15 mouse cellular contexts compared by ENCODE assay signal in genomic region chr19:30842640-30843039, GRCm38 (mm10).
A peak's percentile ranks its signal among the peaks of the same experiment; 100 is the strongest.
DNase-seq lines count a peak whose midpoint lies in the region; ATAC-seq lines count a peak whose summit lies in the region.
"Had no signal": no experiment of that assay in that cellular context is flagged by ENCODE, and none has a peak within 500 bp of the region (broad histone marks: within the 10 kb centered on the region; RNA-seq: fewer than 3 reads in every experiment).

No protein-coding gene starts in this region.

- no peaks in the 10 kb centered on the region for H3K27me3 ChIP-seq in forebrain, embryonic 15.5 days
- no peaks in the 10 kb centered on the region for H3K27me3 ChIP-seq in forebrain, embryonic 10.5 days (ENCODE audit: poor library complexity, severe bottlenecking)
- no peaks in the 10 kb centered on the region for H3K27me3 ChIP-seq in lung, embryonic 15.5 days
- H3K27me3 ChIP-seq in embryonic facial prominence, embryonic 14.5 days (replicated peaks; ENCODE audit: control insufficient read depth, insufficient read depth, low read length): no peaks in the 10 kb centered on the region
- H3K27me3 ChIP-seq in limb, embryonic 11.5 days (ENCODE audit: control insufficient read depth, insufficient read depth, low read length): no peaks in the 10 kb centered on the region
- H3K27me3 ChIP-seq: embryonic facial prominence, embryonic 12.5 days; limb, embryonic 13.5 days; neural tube, embryonic 12.5 days had no signal

- no peak for DNase-seq in forebrain, embryonic 10.5 days (ENCODE audit: extremely low spot score, low spot score)
- DNase-seq in lung, postnatal 4 days: no peak
- DNase-seq in embryonic facial prominence, embryonic 14.5 days (ENCODE audit: low spot score): no peak
- no peak for DNase-seq in limb, embryonic 11.5 days (ENCODE audit: low spot score)
- no peak for DNase-seq in left cerebral cortex, adult 18-20 months (ENCODE audit: low spot score in 2 of 2)
- DNase-seq: adrenal gland, adult 8-10 months; B cell, adult 2 months; cerebellum, adult 8-10 months; liver, postnatal 0 days; thymus, postnatal 36 days had no signal

- no peak overlapping the region for H3K27ac ChIP-seq in forebrain, embryonic 15.5 days (replicated peaks)
- H3K27ac ChIP-seq in forebrain, embryonic 10.5 days: no peak overlapping the region
- peak overlapping the region; percentile 8; the same call in 1 of the 2 replicates for H3K27ac ChIP-seq in lung, embryonic 15.5 days
- no peak overlapping the region for H3K27ac ChIP-seq in embryonic facial prominence, embryonic 14.5 days (replicated peaks; ENCODE audit: low read depth, low read length)
- H3K27ac ChIP-seq in limb, embryonic 11.5 days (replicated peaks; ENCODE audit: low read depth, low read length): no peak overlapping the region
- H3K27ac ChIP-seq: limb, embryonic 13.5 days; neural tube, embryonic 12.5 days had no signal

- no peak overlapping the region for H3K4me2 ChIP-seq in forebrain, embryonic 15.5 days (replicated peaks)
- no peak overlapping the region for H3K4me2 ChIP-seq in lung, embryonic 15.5 days
- H3K4me2 ChIP-seq in embryonic facial prominence, embryonic 14.5 days (ENCODE audit: low read depth, low read length): no peak overlapping the region
- H3K4me2 ChIP-seq in limb, embryonic 11.5 days (ENCODE audit: low read depth, severe bottlenecking): no peak overlapping the region
- H3K4me2 ChIP-seq: embryonic facial prominence, embryonic 12.5 days; limb, embryonic 13.5 days; neural tube, embryonic 12.5 days had no signal

- H3K4me3 ChIP-seq in forebrain, embryonic 15.5 days: no peak overlapping the region
- no peak overlapping the region for H3K4me3 ChIP-seq in forebrain, embryonic 10.5 days
- H3K4me3 ChIP-seq in lung, embryonic 15.5 days: no peak overlapping the region
- H3K4me3 ChIP-seq in embryonic facial prominence, embryonic 14.5 days (ENCODE audit: low read depth, low read length): no peak overlapping the region
- H3K4me3 ChIP-seq in limb, embryonic 11.5 days (ENCODE audit: low read depth, low read length): no peak overlapping the region
- H3K4me3 ChIP-seq: embryonic facial prominence, embryonic 12.5 days; limb, embryonic 13.5 days; neural tube, embryonic 12.5 days had no signal

- no peaks in the 10 kb centered on the region for H3K36me3 ChIP-seq in forebrain, embryonic 15.5 days
- H3K36me3 ChIP-seq in forebrain, embryonic 10.5 days (replicated peaks): no peaks in the 10 kb centered on the region
- H3K36me3 ChIP-seq in lung, embryonic 15.5 days: no peaks in the 10 kb centered on the region
- H3K36me3 ChIP-seq in embryonic facial prominence, embryonic 14.5 days (ENCODE audit: control insufficient read depth, insufficient read depth, low read length): no peaks in the 10 kb centered on the region
- no peaks in the 10 kb centered on the region for H3K36me3 ChIP-seq in limb, embryonic 11.5 days (ENCODE audit: control insufficient read depth, insufficient read depth, low read length)
- H3K36me3 ChIP-seq: embryonic facial prominence, embryonic 12.5 days; limb, embryonic 13.5 days; neural tube, embryonic 12.5 days had no signal

- H3K9ac ChIP-seq in forebrain, embryonic 15.5 days (replicated peaks): no peak overlapping the region
- no peak overlapping the region for H3K9ac ChIP-seq in lung, embryonic 15.5 days
- H3K9ac ChIP-seq in embryonic facial prominence, embryonic 14.5 days (ENCODE audit: low read depth, low read length): no peak overlapping the region
- no peak overlapping the region for H3K9ac ChIP-seq in limb, embryonic 11.5 days (ENCODE audit: low read length)
- H3K9ac ChIP-seq: embryonic facial prominence, embryonic 12.5 days; limb, embryonic 13.5 days; liver, postnatal 0 days; neural tube, embryonic 12.5 days had no signal

- no peaks in the 10 kb centered on the region for H3K4me1 ChIP-seq in forebrain, embryonic 15.5 days
- H3K4me1 ChIP-seq in forebrain, embryonic 10.5 days: peaks cover 12% of the 10 kb centered on the region
- H3K4me1 ChIP-seq in lung, embryonic 15.5 days: peaks cover 9% of the 10 kb centered on the region; the same call in 1 of the 2 replicates
- H3K4me1 ChIP-seq in embryonic facial prominence, embryonic 14.5 days (ENCODE audit: control insufficient read depth, insufficient read depth, low read length): no peaks in the 10 kb centered on the region
- no peaks in the 10 kb centered on the region for H3K4me1 ChIP-seq in limb, embryonic 11.5 days (ENCODE audit: control insufficient read depth, insufficient read depth, low read length)
- H3K4me1 ChIP-seq: limb, embryonic 13.5 days; neural tube, embryonic 12.5 days had no signal

- 54% methylated on average over 1 of the region's 1 CpGs for WGBS in forebrain, embryonic 15.5 days
- 71% methylated on average over 1 of the region's 1 CpGs for WGBS in forebrain, embryonic 10.5 days
- 10% methylated on average over 1 of the region's 1 CpGs for WGBS in lung, embryonic 15.5 days
- 19% methylated on average over 1 of the region's 1 CpGs for WGBS in embryonic facial prominence, embryonic 14.5 days
- WGBS in limb, embryonic 11.5 days: 32% methylated on average over 1 of the region's 1 CpGs

- peak; percentile 39; the same call in 1 of the 2 replicates for ATAC-seq in forebrain, embryonic 15.5 days (replicated peaks)
- ATAC-seq in lung, embryonic 15.5 days (ENCODE audit: borderline replicate concordance, extremely low read depth, low FRiP score, low TSS enrichment): no peak
- ATAC-seq in embryonic facial prominence, embryonic 14.5 days (ENCODE audit: low read depth): 0 out of 2 replicates have a peak, but pooled peaks have one; percentile 19
- ATAC-seq in limb, embryonic 11.5 days (ENCODE audit: insufficient number of reproducible peaks, low FRiP score, low TSS enrichment, low read depth): peak; percentile 51; the same call in 1 of the 2 replicates
- ATAC-seq: liver, postnatal 0 days had no signal

- H3K9me3 ChIP-seq in forebrain, embryonic 15.5 days: no peaks in the 10 kb centered on the region
- no peaks in the 10 kb centered on the region for H3K9me3 ChIP-seq in forebrain, embryonic 10.5 days
- no peaks in the 10 kb centered on the region for H3K9me3 ChIP-seq in lung, embryonic 15.5 days
- H3K9me3 ChIP-seq in embryonic facial prominence, embryonic 14.5 days (ENCODE audit: control insufficient read depth, low read length): no peaks in the 10 kb centered on the region
- H3K9me3 ChIP-seq in limb, embryonic 11.5 days (ENCODE audit: control insufficient read depth, low read length): no peaks in the 10 kb centered on the region
- H3K9me3 ChIP-seq: embryonic facial prominence, embryonic 12.5 days; limb, embryonic 13.5 days; neural tube, embryonic 12.5 days had no signal
